9 mouse cellular contexts compared by ENCODE assay signal in the genomic region with DNA sequence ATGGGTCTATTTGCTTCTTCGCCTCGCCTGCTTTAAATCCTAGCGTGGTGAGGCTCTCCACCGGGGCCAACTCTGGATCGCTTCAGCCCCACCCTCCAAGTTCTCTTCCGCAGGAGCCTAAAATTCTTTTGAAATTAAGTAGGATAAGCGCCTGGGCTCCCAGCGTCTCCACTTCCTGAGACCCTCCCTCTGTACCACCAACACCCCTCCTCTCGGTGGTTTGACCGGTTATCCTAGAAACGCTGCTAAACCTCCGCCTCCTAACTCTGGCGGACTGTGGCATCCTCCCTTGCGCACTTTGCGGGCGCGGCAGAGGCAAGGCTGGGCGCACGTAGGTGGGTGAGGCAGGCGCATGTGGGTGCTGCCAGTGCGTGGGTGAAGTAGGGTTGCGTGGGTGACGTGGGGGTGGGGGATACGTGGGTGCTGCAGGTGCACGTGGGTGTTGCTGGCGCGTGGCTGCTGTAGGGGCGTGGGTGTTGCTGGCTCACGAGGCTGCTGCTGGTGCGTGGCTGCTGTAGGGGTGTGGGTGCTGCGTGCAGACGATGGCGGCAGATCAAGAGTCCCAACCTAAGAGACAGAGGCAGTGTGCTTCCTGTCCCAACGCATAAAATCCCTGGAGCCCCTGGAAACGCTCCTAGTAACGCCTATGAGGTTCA. TPM values are rescaled to one million over a fixed set of nuclear protein-coding genes. Genes with fewer than 3 reads are reported as not detected.
DNase-seq lines count a peak whose midpoint lies in the region; ATAC-seq and TF ChIP-seq lines count a peak whose summit lies in the region.
"Had no signal": no experiment of that assay in that cellular context is flagged by ENCODE, and none has a peak within 500 bp of the region (broad histone marks: within the 10 kb centered on the region; RNA-seq: fewer than 3 reads in every experiment).

No protein-coding gene starts in this region.

- peak overlapping the region; percentile 36 for H3K9ac ChIP-seq in lung, embryonic 14.5 days
- peak overlapping the region; percentile 51 for H3K9ac ChIP-seq in hindbrain, embryonic 14.5 days
- H3K9ac ChIP-seq in limb, embryonic 14.5 days (ENCODE audit: low read depth, low read length, severe bottlenecking) = peak overlapping the region; percentile 40; the same call in 1 of the 2 replicates

- peak; percentile 71 for DNase-seq in lung, embryonic 14.5 days
- DNase-seq in lung, adult 18-20 months = no peak
- peak; percentile 66 for DNase-seq in embryo, embryonic 11 days
- DNase-seq in hindbrain, embryonic 14.5 days (ENCODE audit: low spot score) = peak; percentile 48
- no peak for DNase-seq in limb, embryonic 14.5 days (ENCODE audit: low spot score)
- peak; percentile 53 for DNase-seq in right cerebral cortex, postnatal 14 days
- DNase-seq in adrenal gland, postnatal 36 days = no peak
- DNase-seq in thymus, postnatal 25 days = no peak

- no peak for TF ChIP-seq POLR2A in limb, embryonic 14.5 days (IDR thresholded peaks at IDR 0.05; ENCODE audit: borderline replicate concordance, extremely low read depth, insufficient read depth, insufficient read length)

- peak overlapping the region; percentile 38 for H3K4me3 ChIP-seq in lung, embryonic 14.5 days (ENCODE audit: low read depth, low read length)
- H3K4me3 ChIP-seq in hindbrain, embryonic 14.5 days (replicated peaks; ENCODE audit: low read length) = peak overlapping the region; percentile 39
- H3K4me3 ChIP-seq in limb, embryonic 14.5 days (replicated peaks; ENCODE audit: low read length) = peak overlapping the region; percentile 41

- no peaks in the 10 kb centered on the region for H3K4me1 ChIP-seq in lung, embryonic 14.5 days (ENCODE audit: insufficient read depth)
- H3K4me1 ChIP-seq in hindbrain, embryonic 14.5 days (replicated peaks; ENCODE audit: control insufficient read depth, insufficient read depth, low read length) = no peaks in the 10 kb centered on the region
- 0 out of 2 replicates have a peak, but pooled peaks cover 5% of the 10 kb centered on the region for H3K4me1 ChIP-seq in limb, embryonic 14.5 days (ENCODE audit: control insufficient read depth, insufficient read depth, low read length)

- under 1% methylated on average over 36 of the region's 36 CpGs for WGBS in lung, embryonic 14.5 days
- under 1% methylated on average over 36 of the region's 36 CpGs for WGBS in hindbrain, embryonic 14.5 days
- WGBS in limb, embryonic 14.5 days = under 1% methylated on average over 36 of the region's 36 CpGs

- no peaks in the 10 kb centered on the region for H3K27me3 ChIP-seq in lung, embryonic 14.5 days (ENCODE audit: insufficient read depth, low read length)
- H3K27me3 ChIP-seq in hindbrain, embryonic 14.5 days (ENCODE audit: control insufficient read depth, insufficient read depth, low read length) = peaks cover 13% of the 10 kb centered on the region
- H3K27me3 ChIP-seq in limb, embryonic 14.5 days (ENCODE audit: control insufficient read depth, insufficient read depth, low read length) = 0 out of 2 replicates have a peak, but pooled peaks cover 6% of the 10 kb centered on the region

- H3K36me3 ChIP-seq in lung, embryonic 14.5 days (ENCODE audit: insufficient read depth) = no peaks in the 10 kb centered on the region
- no peaks in the 10 kb centered on the region for H3K36me3 ChIP-seq in hindbrain, embryonic 14.5 days (replicated peaks; ENCODE audit: control insufficient read depth, insufficient read depth)
- H3K36me3 ChIP-seq in limb, embryonic 14.5 days (ENCODE audit: control insufficient read depth, insufficient read depth, low read length) = no peaks in the 10 kb centered on the region

- H3K27ac ChIP-seq in lung, embryonic 14.5 days (ENCODE audit: low read depth) = no peak overlapping the region
- no peak overlapping the region for H3K27ac ChIP-seq in hindbrain, embryonic 14.5 days
- H3K27ac ChIP-seq in limb, embryonic 14.5 days (replicated peaks; ENCODE audit: low read depth, low read length) = no peak overlapping the region

- no peak for TF ChIP-seq CTCF in lung, embryonic 14.5 days (IDR thresholded peaks at IDR 0.05; ENCODE audit: low read depth)

- peak overlapping the region; percentile 90 for H3K4me2 ChIP-seq in lung, embryonic 14.5 days
- peak overlapping the region; percentile 90 for H3K4me2 ChIP-seq in hindbrain, embryonic 14.5 days (replicated peaks)
- H3K4me2 ChIP-seq in limb, embryonic 14.5 days (replicated peaks; ENCODE audit: low read depth, low read length, severe bottlenecking) = peak overlapping the region; percentile 90

- ATAC-seq in lung, embryonic 14.5 days (ENCODE audit: insufficient read depth) = peak; percentile 81; the same call in 1 of the 2 replicates
- peak; percentile 76 for ATAC-seq in hindbrain, embryonic 14.5 days (ENCODE audit: low FRiP score)
- peak; percentile 41; the same call in 1 of the 2 replicates for ATAC-seq in limb, embryonic 14.5 days (ENCODE audit: low FRiP score, low read depth)

- H3K9me3 ChIP-seq in lung, embryonic 14.5 days (ENCODE audit: low read depth, low read length) = no peaks in the 10 kb centered on the region
- H3K9me3 ChIP-seq in hindbrain, embryonic 14.5 days (ENCODE audit: control insufficient read depth, low read length) = 0 out of 2 replicates have a peak, but pooled peaks cover 4% of the 10 kb centered on the region
- H3K9me3 ChIP-seq in limb, embryonic 14.5 days (ENCODE audit: control insufficient read depth, low read length) = peaks cover 5% of the 10 kb centered on the region; the same call in 1 of the 2 replicates

RNA-seq across cellular contexts. Expression of a gene that starts 25.6 kb away (rescaled TPM):
- not detected in 2 replicates for polyA plus RNA-seq in lung, embryonic 14.5 days (2014; fragmentation: Nextera tagmentation; extraction: Ambion mirVana)
- 7.2 and 11.6 TPM in 2 replicates for polyA plus RNA-seq in hindbrain, embryonic 14.5 days (2014; fragmentation: Nextera tagmentation; extraction: Ambion mirVana)
- polyA plus RNA-seq in limb, embryonic 14.5 days (2012; rRNA removed) = 1.1 and 1.4 TPM in 2 replicates
- polyA plus RNA-seq in limb, embryonic 14.5 days (2014; fragmentation: Nextera tagmentation; extraction: Ambion mirVana) = 0.62 and 0.69 TPM in 2 replicates
- total RNA-seq in adrenal gland, postnatal 36 days (2021) = 1 to 10 TPM; 1.0 to 1.2 TPM
- total RNA-seq: neutrophil, adult 5-6 weeks had no signal

RNA-seq across cellular contexts. Expression of a gene that starts 50.2 kb away (rescaled TPM):
- 426 and 436 TPM in 2 replicates for polyA plus RNA-seq in lung, embryonic 14.5 days (2014; fragmentation: Nextera tagmentation; extraction: Ambion mirVana)
- polyA plus RNA-seq in hindbrain, embryonic 14.5 days (2014; fragmentation: Nextera tagmentation; extraction: Ambion mirVana) = 52.4 and 52.6 TPM in 2 replicates
- 160 and 167 TPM in 2 replicates for polyA plus RNA-seq in limb, embryonic 14.5 days (2012; rRNA removed)
- 272 and 285 TPM in 2 replicates for polyA plus RNA-seq in limb, embryonic 14.5 days (2014; fragmentation: Nextera tagmentation; extraction: Ambion mirVana)
- 10 to 100 TPM; 12.3 to 14.5 TPM for total RNA-seq in adrenal gland, postnatal 36 days (2021)

RNA-seq across cellular contexts. Expression of a gene that starts 56.7 kb away (rescaled TPM):
- polyA plus RNA-seq in lung, embryonic 14.5 days (2014; fragmentation: Nextera tagmentation; extraction: Ambion mirVana) = 26.1 and 31.3 TPM in 2 replicates
- 27.2 and 28.3 TPM in 2 replicates for polyA plus RNA-seq in hindbrain, embryonic 14.5 days (2014; fragmentation: Nextera tagmentation; extraction: Ambion mirVana)
- polyA plus RNA-seq in limb, embryonic 14.5 days (2012; rRNA removed) = 32.8 and 34.5 TPM in 2 replicates
- polyA plus RNA-seq in limb, embryonic 14.5 days (2014; fragmentation: Nextera tagmentation; extraction: Ambion mirVana) = 29.0 and 31.0 TPM in 2 replicates
- total RNA-seq in adrenal gland, postnatal 36 days (2021) = 10 to 100 TPM; 20.9 to 24.8 TPM

Comparison
In these comparisons a context has a peak if more than half of its experiments do, and no peak if none do; other contexts are left out.
1. DNase-seq: peak in lung, embryonic 14.5 days (single experiment), embryo, embryonic 11 days (single experiment), hindbrain, embryonic 14.5 days (single experiment) and right cerebral cortex, postnatal 14 days (single experiment); none in lung, adult 18-20 months (0 of 2), limb, embryonic 14.5 days (single experiment), adrenal gland, postnatal 36 days (0 of 2) and thymus, postnatal 25 days (single experiment).
2. Peak in every context shown above with its lines, with median percentiles within 50 percentile points of each other: ATAC-seq, H3K4me2 ChIP-seq, H3K4me3 ChIP-seq and H3K9ac ChIP-seq.